Mouse (Mus musculus): ENCODE measurements around the gene Thrb.

The Thrb gene

DNA sequence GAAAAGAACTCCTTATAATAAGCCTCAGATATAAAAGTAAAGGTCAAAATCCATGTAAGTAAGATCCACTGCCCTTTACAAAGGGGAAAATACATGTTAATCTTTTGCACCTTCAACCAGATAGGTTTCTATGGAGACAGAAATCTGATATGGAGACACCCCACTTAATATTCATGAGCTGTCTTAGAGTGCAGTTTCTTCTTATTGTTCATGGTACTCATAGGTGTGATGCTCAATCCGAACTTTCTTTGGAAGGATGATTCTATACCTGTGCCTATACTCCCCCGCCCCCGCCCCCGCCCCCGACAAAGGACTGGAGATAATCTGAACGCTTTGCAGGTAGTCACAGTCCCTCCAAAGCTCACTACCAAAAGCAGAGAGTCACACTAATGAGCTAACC is 312.6 kb downstream of the Thrb start:
- DNase-seq = no peak

DNA sequence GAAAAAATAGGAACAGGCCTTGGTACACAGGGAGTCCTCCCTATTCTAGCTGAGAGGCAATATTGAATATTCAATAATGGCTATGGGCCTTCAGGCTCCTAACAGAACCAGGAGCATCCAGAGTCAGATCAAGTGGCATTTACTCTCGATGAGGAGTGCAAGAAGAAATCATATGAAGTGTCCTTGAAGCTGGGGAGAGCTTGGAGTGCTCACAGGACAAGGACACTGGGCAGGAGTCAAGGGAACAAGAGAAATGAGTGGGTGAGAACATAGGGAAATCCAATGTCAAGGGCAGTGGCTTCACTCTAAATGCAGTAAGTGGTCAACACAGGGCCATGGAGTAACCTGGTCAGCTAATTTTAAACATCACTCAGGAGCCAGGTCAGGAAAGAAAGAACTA is 315.7 kb downstream of the Thrb start:
- no peak for DNase-seq

- DNase-seq = no peak
These were observed 318.2 kb downstream of the Thrb start for GRCm38 (mm10) chr14:17978259-17978658.

- DNase-seq = no peak
These were observed 321.2 kb downstream of the Thrb start for GRCm38 (mm10) chr14:17981258-17981657.

- no peak for DNase-seq
These were observed 322.0 kb downstream of the Thrb start for GRCm38 (mm10) chr14:17982017-17982416.

DNA sequence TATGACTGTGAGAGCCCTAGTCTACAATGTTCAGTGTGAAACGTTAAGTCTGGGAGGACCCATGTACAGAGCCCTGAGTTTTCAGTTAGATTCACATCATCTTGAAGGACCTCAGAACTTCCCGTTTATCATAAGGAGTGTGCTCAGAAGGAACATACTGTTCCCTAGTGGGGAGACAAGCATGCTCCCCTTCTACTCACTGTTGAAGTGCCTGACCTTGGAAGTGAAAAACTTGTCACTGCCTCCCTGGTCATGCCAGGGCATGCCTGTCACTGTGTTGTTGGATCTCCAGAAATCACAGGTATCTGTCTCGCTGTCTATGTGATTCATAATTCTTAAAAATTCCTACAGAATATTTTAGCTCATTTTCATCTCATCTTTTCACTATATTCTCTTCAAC is 323.3 kb downstream of the Thrb start:
- DNase-seq = no peak

DNA sequence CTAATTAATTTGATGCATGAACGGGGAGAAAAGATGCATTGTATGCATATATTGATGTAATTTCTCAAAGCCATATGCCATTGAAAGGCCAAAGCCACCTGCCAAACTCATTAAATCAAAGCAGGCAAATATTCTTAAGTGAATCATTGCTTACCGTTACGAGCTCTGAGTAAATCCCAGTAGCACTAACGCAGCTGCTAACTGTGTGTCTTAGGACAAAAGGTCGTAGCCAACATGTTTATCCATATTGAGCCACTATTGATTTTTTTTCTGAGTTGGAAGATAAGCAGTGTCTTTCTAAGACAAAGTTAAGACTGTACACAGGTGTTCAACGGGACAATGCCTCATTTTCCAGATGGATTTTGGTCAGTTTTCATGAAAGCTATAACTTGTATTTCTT is 323.8 kb downstream of the Thrb start:
- DNase-seq = no peak

DNA sequence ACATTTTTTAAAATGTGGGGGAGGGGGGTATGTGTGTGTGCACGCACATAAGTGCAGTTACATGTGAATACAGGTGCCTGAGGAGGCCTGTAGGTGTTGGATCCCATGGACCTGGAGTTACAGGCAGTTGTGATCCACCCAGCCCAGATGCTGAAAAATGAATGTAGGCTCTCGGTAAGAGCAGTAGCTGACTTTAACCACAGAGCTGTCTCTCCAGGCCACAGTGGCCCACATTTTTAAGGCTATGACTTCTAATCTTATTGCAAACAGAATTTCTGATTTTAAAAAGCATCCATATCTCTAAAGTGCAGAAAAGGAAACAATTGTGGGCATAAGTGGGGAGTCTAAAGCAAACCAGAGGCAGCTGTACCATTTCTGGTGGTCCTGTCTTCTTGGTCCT is 328.5 kb downstream of the Thrb start:
- DNase-seq = no peak

DNA sequence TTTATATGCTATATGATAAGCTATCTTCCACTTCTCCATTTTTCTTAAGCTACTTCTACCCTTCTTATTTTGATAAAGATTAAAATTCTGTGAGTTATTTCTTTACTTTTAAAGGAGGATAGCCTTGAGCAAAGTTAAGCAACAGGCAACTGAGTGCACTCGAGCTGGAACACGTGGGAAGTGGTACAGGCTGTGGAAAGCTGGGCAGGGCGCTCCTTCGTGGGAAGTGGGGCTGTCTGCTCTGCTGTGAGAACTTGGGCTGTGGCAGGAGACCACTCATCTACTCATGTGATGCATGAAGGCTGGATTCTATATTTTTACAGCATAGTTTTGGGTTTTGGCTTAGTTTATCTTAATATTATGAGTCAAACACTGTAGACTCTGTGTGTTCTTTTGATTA is 329.1 kb downstream of the Thrb start:
- DNase-seq = peak; percentile 10

GRCm38 (mm10) chr14:17990186-17990585 is 330.1 kb downstream of the Thrb start:
- no peak for DNase-seq

DNA sequence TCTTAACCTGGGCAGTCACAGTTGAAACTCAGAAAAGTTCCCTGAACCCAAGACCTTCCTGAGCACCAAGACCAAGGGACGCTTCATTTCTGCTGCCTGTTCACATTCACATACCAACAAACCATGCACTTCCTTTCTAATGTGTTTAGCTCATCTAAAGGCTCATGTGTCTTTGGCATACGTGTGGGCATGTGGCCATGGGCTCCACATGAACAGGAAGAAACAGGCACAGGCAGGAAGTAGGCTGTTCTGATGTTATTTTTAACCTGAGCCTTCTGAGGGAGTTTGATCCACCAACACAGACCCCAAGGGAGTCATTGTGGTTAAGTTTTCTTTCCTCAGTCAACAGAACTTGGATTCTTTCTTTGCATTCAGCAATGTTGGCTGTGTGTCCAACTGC is 341.8 kb downstream of the Thrb start:
- no peak for DNase-seq

DNA sequence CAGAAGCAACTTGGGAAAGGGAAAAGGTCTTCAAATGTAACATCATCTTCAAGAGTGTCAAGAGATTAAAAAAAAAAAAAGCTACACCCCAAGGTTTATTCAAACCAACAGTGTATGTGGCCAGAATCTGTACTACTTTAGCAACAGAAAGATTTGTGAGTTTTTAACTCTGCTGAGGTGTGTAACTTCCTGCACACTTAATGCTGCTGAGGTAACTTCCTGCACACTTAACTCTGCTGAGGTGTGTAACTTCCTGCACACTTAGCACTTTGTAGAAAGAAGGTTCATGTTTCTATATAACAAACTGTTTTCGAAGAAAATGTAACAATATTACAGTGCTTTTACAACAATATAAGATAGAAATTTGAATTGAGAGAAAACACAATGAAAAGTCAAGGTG is 343.6 kb downstream of the Thrb start:
- DNase-seq = no peak

DNA sequence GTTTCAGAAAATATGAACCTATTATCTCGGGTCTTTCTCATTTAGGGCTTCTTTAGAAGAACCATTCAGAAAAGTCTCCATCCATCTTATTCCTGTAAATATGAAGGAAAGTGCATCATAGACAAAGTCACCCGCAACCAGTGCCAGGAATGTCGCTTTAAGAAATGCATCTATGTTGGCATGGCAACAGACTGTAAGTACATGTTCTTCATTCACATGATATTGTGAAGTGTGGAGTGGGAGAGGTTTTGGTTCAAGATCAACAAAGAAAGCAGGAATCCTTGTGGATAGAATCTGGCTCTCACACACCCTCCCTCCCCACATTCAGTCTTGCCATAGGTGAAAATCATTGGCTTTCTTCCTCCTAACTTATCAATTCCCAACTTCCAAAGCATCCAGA is 348.5 kb downstream of the Thrb start:
- DNase-seq = no peak

GRCm38 (mm10) chr14:18016604-18017003 is 356.5 kb downstream of the Thrb start:
- DNase-seq = no peak

DNA sequence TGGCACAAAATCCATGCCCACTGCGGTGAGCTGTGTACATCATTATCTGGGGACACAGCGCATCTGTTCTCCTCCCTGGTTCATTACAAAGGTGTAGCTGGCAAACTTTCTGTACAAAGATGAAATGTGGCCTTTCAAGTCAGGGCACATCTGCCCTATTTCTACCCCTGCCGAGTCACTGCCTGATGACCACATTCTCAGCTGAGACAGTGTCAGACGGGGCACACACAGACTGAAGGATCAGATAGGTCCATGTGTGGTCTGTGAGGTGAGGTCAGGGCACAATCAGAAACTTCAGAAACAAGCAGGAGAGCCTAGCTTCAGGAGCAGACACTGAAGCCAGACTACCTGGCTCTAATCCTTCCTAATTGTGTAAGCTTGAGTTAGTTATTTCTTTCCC is 360.1 kb downstream of the Thrb start:
- DNase-seq = no peak

DNA sequence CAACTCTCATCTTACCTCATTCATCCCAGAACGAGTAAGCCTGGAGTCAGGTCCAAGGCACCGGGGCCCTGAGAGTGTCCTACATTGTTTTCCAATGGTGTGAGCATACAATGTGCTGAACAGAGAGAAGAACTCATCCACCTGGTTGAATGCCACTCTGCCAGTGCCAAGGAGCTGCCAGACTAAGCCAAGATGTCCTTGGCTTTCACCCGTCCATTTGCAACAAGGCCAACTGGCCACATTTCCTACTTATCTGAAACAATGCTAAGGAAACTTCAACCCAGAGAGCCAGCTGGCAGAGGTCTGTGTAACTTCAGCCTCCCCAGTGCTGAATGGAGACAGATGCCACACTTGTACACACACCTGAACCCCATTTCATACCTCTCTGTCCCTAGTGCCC is 360.6 kb downstream of the Thrb start:
- no peak for DNase-seq

DNA sequence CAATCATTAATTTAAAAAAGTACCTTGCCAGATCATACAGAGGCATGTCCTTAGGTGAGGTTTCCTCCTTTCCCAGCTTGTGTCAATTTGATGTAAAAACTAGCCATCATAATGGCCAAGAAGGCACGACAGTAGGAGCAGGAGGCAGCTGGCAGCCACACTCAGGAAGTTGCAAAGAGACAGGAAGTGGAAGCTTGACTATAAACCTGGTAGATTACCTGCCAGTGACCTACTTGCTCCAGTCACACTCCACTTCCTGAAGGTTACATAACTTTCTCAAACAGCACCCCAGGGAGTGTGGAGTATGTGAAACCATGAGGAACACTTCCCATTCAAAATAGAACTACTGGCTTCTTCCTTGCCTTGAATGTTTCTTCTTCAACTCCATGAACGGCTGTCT is 361.7 kb downstream of the Thrb start:
- DNase-seq = no peak

DNA sequence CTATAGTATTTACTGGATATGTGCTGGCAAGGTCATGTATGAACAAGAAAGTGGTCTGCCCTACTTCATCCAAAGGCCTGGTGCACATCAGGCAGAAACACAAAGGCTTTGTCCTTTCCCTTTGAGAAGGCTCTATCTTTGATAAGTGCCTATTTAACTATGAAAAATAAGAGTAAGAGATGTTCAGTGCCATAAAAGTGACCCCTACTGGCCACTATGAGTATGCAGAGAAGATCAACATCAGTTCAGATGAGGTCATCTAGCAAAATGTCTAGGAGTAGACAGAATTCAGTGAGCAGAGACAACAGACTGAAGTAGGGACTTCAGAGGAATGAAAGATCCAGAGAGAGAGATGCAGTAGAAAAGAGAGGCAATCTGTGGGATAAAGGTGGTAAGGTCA is 362.3 kb downstream of the Thrb start:
- DNase-seq = no peak

DNA sequence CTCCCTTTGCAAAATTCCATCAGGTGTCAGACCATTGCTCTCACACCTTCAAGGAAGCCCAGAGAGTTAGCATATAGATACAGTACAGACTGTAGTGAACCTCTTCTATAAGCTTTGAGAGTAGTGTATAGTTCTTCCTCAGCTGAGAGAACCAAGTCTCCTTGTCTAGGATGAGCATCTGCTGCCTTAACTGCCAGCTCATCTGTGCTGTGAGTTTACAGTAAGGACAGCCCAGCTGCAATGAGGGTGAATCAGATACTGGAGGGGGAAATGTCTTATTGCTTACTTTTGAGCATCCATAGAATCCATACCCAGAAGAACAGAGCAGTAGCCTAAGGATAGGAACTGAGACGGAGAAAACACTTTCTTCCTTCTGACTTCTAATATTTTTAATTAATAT is 367.8 kb downstream of the Thrb start:
- no peak for DNase-seq

- DNase-seq = no peak
These were observed 369.3 kb downstream of the Thrb start for GRCm38 (mm10) chr14:18029181-18029932.

DNA sequence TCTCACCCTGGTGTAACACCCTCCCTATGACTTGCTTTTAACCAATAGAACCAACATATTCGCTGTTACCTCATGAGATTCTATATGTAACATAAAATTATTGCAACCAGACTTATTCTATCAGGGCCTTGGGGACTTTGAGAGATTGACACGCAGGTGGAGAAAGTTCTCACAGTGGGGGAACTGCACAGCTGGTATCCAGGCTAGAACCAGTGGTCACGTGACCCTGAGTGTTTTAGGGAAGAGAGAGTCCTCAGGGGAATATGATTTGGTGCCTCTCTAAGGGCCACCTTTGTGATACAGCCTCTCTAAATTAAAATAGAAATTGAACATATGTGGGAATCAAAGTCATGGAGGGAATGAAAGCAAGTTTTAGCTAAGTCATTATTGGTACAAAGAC is 371.9 kb downstream of the Thrb start:
- no peak for DNase-seq

DNA sequence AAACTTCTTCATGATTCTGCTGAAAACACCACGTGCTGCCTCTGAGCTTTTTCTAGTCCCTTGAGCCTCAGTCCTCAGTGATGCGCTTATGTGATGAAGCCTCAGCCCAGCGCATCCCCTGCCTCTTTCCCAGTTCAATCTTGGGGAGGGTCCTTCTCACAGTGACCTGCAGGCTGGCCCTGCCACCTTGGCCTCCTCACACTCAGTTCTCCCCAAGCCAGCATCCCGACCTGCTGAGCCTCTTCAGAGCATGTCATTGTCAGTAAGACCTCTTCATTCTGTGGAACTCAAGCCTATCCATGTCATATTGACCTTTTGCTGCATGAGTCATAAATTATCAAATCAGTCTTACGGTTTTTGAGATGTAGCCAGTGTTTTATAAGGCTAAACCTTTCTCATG is 376.5 kb downstream of the Thrb start:
- DNase-seq = no peak

DNA sequence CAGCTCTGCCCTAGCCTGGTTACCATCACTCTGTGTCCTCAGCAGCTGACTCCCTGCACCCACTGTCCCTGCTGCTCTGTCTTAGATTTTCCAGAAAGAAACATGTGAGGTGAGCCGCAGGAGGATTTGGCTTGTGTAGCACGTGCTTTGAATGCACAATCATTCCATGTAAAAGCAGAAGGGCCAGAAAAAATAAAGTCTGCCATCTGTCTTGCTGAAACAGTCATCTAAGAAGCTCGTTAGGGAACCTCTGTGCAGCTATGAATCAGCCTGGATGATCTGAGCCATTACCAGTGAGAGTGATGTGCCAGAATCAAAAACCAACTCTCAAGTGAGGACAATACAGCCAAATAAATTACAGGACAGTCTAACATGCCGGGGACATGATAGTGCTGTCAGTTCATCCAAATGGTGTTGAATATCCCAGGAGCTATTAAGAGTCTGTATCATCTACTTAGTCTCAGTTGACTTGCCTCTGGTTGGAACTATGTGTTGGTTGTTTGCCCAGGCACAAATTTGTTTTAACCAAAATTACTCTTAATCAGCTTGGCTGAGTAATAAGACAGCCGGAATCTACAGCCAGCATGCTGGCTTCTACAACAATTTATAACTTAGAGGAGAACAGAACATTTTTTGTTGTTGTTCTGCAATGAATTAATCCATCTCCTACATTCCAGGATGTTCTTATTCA is 402.2 kb downstream of the Thrb start:
- no peak for DNase-seq

Measured in lung, postnatal 14 days (tissue).